Mouse (Mus musculus) thymus, postnatal 0 days (tissue): ENCODE measurements around the gene Grm3. TPM values are rescaled to one million over a fixed set of nuclear protein-coding genes. Genes with fewer than 3 reads are reported as not detected.

Experiments
- DNase-seq: peaks from one replicate; pipeline ENCODE4 v3.0.0-alpha.2; 2015; ENCODE audit warnings: low spot score
- polyA plus RNA-seq: library from polyadenylated mRNA; unstranded; fragments of >200 nt; fragmentation: Nextera tagmentation; extraction: Ambion mirVana; gene quantifications from 2 replicates; pipeline ENCODE4 v1.2.1, GENCODE M21; 2015

Grm3 gene
- polyA plus RNA-seq, 1 experiment from 2014 or later = not detected

DNA sequence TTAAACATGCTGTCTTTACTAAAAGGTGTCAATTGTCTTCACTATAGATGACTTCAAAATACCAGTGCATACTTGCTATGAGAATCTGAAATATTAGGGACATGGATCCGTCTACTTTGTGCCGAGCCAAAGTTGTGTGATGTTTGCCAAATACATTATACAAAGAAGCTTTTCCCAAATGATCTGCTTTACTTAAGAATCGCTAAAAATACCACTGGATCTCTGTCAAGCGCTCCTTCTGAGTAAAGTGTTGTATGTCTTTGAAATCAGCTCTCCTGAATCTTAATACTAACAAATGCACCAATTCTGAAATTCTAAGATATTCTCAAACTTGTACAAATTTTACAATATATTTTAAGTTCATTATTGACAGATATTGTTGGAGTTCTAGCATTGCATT lies 100.6 kb downstream of the Grm3 start:
- no peak for DNase-seq

DNA sequence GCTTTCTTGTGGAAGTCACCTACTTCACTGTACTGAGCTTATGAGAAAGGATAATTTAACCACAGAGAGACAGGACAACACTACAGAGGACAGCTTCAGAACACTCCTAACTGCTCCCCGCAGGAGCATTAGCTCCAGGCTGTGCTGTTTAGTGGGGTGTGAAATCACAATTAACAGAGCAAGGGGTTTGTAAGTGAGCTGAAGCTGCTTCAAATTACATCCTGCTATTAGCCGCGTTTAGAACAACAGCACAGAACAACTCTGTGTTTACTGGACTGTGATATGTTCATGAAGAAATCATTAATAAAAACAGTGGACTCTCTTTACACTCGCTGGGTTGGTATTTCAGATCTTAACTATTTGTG lies 101.9 kb downstream of the Grm3 start:
- no peak for DNase-seq

GRCm38 (mm10) chr5:9622264-9623094 lies 102.5 kb downstream of the Grm3 start:
- DNase-seq = no peak

GRCm38 (mm10) chr5:9621417-9622067 lies 103.4 kb downstream of the Grm3 start:
- DNase-seq = no peak

GRCm38 (mm10) chr5:9579021-9579420 lies 145.9 kb downstream of the Grm3 start:
- no peak for DNase-seq

GRCm38 (mm10) chr5:9578571-9578970 lies 146.4 kb downstream of the Grm3 start:
- DNase-seq = no peak

DNA sequence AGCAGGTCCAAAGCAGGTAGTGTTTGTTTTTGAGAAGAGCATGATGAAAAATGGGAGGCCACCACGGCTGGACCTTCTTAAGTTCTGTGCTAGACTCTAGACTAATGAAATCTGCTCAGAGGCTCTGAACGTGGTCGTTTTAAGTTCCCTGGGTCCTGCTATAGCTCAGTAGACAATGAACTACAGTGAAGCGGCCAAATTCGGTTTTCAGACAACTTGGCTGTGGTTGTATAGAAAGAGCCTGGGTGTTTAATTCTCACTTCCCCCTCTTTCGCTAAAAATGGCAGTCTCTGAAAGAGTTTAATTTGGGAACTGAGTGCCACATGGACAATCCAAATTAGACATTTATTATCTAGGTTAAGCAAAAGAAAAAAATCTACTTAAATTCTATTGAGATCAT lies 154.0 kb downstream of the Grm3 start:
- no peak for DNase-seq

DNA sequence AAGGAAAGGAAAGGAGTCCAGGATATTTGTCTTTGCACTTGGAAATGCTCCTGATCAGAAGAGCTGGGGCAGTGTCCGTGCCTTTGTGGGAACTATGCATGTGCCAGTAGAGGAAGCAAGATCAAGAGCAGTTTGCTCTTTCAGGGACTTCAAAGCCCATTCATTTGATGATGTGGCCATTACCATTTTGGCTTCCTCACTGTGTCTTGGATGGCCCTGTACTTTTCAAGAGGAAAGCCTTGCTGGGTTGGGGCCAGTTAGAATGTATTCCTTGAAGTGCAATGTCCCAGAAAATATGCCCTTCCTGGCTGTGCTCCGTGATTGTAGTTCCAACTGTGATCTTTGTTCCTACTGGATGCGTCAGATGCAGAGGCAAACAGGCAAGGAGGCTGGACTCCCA lies 167.3 kb downstream of the Grm3 start:
- DNase-seq = no peak

DNA sequence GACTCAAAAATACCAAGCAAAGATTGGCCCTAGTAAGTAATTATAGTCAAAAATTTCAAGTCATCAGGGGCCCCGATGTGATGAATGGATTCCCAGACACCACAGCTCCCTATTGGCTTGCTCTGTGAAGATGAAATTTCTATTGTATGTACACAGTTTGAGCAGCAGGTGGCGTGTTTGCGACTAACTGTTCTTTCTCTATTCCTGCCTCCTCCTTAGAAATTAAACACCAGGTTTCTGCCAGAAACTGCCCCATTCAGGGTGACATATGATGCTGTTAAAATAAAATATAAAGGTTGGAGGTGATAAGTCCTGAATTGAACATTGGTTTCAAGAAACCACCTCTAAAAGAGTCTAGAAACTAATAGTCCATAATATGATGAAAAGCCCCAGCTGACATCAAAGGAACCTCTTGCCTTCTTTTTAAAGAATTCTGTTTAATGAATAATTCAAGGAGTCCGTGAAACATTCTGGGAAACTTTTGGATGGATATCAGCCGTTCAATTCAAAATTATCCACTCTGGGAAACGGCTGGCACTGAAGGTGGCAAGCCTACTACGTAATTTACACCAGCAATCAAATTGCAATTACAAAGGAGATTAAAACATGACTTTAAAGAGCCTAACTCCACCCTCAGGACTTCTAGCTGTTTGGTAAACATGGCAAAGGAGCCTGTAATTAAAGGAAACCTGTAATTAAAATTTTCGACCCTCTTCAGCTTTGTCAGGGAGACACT lies 184.0 kb downstream of the Grm3 start:
- DNase-seq = no peak

- DNase-seq = no peak
Measured at GRCm38 (mm10) chr5:9525507-9525906, 199.5 kb downstream of the Grm3 start.

- DNase-seq = no peak
Measured at GRCm38 (mm10) chr5:9511027-9511426, 213.9 kb downstream of the Grm3 start.

DNA sequence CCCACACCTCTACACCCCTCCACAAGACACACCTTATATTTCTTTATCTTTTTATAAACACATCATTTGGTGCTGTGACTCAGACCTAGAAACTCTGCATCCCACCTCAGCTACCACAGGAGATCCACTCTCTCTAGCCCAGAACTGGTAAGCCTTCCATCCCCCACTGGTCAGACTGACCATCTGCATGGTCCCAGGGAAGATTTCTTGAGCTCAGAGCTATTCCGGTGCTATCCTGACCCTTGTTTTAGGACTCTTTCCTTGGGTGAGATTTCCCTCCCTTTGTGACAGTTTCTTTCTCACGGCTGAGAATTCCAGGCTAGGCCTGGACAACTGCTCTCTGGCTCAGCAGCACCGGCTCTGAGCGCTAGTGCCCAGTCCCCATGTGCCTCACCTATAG lies 227.7 kb downstream of the Grm3 start:
- no peak for DNase-seq

DNA sequence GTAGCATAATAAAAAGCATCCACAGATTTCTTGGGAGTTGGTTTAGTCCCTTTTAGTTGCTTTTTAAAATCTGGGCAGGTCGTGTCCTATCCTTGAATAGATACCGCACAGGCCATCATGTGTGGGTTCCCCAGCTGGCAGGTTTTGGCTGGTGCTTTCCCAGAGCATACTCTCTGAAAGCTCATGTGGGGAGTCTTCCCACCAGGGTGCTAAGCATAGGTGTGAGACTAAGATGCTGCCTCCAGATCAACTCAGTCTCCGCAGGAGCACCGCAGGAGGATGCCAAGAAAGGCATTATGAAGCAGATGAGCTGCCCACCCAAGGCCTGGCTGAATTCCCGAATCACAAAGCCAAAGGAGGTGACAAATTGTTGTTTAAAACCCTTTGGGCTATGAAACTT lies 229.5 kb downstream of the Grm3 start:
- DNase-seq = no peak

GRCm38 (mm10) chr5:9477587-9477986 lies 247.4 kb downstream of the Grm3 start:
- no peak for DNase-seq

DNA sequence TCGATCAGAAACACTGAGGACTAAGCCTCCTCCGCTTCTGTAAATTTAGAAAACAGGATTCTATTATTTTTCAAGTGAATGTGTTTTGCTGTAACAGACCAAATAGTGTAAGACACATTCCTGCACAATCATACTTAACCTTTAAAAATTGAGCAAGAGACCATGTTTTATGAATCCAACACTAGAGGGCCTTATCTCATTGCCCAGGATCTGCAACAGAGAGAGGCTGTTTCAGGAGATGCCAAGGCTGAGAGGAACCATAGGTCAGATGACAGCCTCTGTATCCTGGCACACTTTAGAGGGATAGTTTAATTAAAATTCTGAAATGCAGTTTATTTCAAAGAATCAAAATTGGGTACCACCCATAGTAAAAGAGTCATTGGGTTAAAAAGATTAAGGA lies 271.7 kb downstream of the Grm3 start:
- DNase-seq = no peak

DNA sequence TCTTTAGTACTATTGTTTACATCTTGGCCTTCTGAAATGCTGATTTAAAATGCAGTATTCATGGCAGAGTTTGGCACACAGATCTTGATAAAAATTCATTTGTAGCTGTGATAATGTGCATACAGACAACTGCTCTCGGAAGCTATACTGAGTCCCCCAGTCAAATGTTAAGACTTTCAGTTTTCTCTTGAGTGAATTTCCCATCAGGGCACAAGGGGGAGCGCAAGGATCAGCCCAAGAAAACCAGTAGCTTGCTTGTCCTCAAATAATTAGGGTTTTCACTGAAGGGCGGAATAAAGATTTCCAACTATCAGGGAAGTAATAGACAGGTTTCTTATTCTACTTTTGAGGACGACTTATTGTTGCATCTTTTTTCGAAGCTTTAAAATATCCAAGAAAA lies 275.4 kb downstream of the Grm3 start:
- no peak for DNase-seq

DNA sequence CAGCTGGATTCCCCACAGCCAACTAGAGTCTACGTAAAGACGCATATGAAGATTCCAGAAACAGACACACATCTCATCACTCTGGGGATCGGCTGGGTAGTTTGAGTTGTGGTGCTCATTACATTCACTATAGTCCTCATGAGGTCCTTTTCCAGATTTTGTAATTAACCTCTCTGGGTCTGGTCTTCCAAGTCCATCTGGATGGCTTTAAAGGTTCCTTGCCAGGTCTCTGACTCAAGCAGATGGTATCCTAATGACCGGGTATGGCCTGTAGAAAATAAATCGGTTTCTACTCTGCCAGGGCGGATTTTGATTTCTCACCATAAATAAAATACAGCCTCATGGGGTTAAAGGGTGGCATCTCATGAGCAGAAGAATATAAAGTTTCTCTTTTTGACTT lies 276.0 kb downstream of the Grm3 start:
- no peak for DNase-seq

GRCm38 (mm10) chr5:9446146-9446545 lies 278.8 kb downstream of the Grm3 start:
- no peak for DNase-seq
